Mouse (Mus musculus) layer of hippocampus, adult 8-10 months (tissue): Measurements from ENCODE around the gene Cib1. TPM values are rescaled to one million over a fixed set of nuclear protein-coding genes. Genes with fewer than 3 reads are reported as not detected.
A peak's percentile ranks its signal among the peaks of the same experiment; 100 is the strongest.

Experiments used
- DNase-seq, 2 experiments: peaks; one replicate each; pipeline ENCODE4 v3.0.0; 2022; ENCODE audit warnings: low spot score in 2 of 2
- total RNA-seq, 4 experiments: library from RNA; stranded (reverse); gene quantifications; 2 replicates each; pipeline ENCODE4 v1.2.4; 2022

Cib1 gene
- total RNA-seq, 4 experiments from 2014 or later: 20.3 to 31.5 (median 25.9) TPM

DNA sequence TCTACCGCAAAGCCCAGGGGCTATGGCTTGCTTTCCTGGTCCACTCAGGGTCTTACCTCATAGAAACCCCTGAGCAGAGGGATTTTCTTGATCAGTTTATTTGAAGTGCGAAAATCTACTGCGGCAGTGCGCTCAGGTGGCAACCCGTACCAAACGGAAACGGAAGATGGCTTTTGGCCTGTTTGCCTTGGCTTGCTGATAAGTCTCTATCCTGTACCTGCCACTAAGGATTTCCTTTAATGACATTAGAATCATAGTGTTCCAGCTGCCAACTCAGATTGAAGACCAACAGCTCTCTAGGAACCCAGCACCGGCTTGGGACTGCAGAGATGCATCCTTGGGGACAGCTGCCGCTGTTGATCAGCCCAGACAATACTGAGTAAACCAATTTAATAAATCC is 1.2 kb upstream of the Cib1 start:
- DNase-seq: no peak

DNA sequence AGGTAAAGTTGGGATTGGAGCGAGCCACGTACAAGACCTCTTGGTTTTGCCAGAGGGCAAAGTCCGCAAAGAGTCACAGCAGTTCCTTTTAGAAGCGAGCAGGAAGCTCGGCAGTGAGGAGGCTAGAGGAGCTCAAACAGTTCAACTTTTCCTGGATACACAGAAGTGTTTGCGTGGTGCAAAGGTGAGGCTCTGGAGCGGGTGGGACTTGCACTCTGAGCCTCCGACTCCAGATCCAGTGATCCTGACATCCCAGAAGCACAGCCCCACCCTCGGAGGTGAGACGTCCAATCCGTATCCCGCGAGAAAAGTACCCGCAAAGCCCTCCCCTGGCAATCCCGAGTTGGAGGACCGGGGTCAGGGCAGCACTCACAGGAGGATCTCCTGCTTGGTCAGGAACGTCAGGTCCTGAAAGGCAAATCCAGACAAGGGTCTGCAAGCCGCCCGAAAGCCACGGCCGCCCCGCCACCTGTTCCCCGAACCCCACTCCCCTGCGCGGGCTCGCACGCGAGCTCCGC is 583 bp downstream of the Cib1 start:
- DNase-seq: no peak

DNA sequence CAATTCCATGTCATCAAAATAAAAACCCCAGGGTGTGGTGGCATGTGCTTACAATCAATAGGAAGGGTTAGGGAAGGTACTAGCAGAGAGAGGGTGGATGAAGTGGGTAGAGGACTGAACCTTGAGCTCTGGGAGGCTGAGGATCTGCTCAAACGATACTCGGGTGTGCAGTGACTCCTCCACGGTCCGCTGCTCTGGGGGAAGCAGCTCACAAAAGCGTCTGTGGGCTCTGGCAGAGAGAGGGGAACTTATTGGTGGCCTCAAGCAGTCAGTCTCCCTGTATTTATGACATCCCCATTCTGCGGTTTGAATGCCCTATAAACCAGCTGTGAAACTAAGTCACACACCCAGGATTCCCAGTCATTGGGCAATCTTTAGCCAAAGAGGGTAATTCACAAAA is 2.4 kb downstream of the Cib1 start:
- DNase-seq: no peak

DNA sequence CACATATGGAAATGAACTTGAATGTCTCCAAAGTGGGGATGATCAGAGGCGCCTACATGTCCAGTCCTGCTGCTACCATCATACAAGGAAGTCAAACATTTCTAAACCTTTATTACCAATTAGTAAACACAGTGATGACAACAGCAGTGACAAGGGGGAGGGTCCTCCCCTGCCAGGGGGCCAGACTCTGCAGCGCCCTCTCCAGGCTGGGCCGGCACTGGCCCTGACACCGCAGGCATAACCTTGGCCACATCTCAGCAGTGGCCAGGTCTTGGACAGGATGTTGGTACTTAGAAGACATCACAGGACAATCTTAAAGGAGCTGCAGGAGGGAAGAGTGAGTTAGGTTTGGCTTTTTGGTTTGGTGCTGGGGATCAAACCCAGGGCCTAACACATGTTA is 5.5 kb downstream of the Cib1 start:
- DNase-seq: no peak

DNA sequence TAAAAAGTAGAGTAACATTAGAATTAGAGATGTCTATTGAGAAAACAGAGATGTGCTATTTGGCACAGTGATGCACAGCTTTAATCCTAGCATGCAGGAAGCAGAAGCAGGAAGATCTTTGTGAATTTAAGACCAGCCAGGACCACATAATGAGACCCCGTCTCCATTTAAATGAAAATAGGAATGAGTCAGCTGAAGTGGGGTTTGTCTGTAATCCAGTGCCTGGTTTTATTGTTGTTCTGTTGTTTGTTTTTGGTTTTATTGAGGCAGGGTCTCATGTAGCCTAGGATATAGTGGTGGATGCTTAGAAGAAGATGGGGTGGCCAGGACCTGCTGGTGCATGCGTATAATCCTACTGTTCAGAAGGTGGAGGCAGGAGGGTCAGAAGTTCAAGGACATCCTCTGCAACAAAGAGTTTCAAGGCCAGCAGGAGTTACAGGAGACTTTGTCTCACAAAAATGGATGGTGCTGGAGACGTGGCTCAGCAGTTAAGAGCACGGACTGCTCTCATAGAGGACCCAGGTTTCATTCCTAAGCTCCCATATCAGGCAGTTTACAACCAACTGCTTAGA is 11.3 kb downstream of the Cib1 start:
- DNase-seq: no peak

DNA sequence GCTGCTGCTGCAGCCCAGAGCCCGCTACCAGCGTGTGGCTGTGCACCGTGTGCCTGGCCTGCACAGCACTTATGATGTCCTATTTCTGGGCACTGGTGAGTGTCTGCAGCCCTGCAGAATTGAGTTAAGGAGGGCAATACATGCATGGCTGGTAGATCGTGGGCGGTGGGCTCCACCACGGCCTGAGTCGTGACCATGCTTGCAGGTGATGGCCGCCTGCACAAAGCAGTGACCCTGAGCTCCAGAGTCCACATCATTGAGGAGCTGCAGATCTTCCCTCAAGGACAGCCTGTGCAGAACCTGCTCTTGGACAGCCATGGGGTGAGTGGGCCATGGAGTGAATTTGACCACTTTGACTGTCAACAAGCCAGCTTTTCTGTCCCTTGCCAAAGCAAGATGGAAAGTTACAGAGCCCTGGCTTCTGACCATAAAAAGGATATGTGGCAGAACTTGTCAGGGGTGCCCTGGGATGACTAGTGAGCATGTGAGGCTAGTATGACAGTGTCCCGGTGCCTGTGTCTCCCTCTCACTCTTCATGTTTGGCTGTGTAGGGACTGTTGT is 12.3 kb downstream of the Cib1 start:
- DNase-seq: no peak

DNA sequence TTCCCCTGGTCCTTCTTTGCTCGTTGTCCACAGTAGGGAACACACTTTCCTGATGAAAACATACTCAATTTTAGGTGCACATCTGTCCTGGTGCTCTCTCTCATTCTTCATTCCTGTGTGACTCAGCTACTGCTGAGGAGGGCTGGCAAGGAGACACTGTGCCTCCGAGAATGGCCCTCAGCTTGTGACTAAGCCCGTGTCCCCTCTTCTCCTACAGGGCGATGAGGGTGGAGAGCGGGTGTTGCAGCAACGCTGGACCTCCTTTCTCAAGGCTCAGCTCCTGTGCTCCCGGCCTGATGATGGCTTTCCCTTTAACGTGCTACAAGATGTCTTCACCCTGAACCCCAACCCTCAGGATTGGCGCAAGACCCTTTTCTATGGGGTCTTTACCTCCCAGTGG is 13.9 kb downstream of the Cib1 start:
- DNase-seq: no peak

DNA sequence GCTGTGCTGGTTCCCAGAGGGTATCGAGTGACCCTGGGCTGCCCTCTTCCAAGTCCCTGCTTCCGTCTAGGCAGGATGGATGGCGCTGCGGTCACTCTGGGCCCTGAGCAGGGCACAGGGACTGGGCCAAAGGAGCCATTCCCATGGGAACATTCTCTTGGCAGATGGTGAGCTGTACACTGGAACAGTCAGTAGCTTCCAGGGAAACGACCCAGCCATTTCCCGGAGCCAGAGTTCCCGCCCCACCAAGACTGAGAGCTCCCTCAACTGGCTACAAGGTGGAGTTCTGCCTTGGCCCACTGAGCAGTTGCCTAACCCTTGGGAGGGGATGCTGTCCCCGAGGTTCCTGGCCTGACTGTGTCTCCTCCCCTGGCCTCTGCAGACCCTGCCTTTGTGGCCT is 16.0 kb downstream of the Cib1 start:
- peak; percentile 54 to 64 for DNase-seq

DNA sequence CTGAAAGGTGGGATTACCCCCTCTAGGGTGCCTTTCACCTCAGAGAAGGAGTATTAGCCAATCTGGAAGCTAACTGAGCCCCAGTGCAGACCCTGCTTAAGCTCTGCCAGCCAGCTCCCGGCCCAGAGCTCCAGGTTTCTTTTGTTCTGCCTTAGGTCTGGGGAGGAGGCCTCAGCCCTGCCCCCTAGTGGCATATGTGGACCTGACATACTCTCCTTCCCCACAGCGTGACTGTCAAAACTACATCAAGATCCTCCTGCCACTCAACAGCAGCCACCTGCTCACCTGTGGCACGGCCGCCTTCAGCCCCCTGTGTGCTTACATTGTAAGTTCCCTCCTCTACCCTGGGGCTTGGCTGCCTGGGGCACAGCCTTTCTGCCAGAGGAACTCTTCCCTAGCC is 17.2 kb downstream of the Cib1 start:
- DNase-seq: peak in 1 of 2 experiments; percentile 74

DNA sequence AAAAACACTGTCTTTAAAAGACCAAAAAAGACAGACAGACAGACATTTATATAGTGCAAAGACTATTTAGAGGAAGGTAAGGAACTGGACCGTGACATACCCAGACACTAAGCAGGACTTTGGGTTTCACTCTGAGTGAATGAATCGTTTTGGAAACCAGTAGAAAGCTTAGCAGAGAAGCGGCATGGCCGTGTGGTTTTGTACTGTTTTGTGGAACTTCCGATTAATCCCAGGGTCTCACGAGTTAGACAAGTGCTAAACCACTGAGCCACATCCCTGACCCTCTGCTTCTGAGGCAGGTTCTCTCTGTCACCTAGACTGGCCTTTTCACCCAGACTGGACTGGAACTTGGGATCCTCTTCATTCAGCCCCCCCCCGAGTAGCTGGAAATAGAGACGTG is 18.2 kb downstream of the Cib1 start:
- DNase-seq: no peak

DNA sequence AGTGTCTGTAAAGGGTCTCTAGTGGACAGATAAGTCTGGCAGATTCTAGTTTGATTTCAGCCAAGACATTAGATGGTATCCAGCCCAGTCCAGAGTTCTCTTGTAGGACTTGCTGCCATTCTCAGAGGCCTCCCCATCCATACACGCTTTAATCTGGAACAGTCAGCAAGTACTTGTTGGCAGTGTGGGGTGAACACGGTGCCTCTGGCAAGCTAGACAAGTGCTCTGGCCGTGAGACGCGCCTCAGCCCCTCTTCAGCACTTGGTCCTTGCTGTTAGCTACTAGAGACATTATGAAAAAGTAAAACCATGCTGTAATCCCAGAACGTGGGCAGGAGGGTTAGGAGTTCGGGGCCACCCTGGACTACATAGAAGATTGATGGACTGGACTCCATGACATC is 19.0 kb downstream of the Cib1 start:
- no peak for DNase-seq

DNA sequence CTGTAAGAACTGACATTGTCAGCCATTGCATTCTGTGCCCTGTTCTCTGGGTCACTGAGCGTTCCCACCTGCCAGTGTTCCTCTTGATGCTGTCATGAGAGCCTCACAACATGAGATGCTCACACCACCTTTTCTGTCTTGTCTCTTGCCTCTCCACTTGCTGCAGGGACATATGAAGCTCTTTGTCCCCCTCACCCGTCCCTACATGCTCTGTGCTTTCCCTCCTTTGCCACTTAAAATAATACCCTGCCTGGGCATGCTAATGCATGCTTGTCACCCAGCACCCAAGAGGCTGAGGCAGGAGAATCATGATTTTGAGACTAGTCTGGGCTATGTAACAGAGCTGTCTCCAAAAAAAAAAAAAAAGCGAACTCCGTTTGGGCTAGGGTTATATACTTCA is 21.6 kb downstream of the Cib1 start:
- no peak for DNase-seq

DNA sequence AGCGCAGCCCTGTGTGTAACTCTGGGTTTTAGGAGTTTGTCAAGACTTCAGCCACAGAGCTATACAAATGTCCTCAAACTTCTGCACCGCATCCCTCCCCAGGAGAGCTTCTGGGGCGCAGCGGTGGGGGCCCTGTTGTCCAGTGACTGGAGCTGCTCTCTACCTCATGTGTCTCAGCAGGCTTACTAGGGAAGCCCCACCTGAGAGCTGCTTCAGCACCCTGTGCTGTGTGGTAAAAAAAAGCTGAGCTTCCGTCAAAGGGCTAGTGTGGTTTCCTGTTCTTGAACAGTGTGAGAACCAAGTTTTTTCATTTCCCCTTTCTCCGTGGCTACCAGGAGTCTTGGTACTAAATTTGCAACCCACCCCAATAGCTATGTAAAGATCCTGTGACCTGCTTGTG is 22.9 kb downstream of the Cib1 start:
- no peak for DNase-seq

DNA sequence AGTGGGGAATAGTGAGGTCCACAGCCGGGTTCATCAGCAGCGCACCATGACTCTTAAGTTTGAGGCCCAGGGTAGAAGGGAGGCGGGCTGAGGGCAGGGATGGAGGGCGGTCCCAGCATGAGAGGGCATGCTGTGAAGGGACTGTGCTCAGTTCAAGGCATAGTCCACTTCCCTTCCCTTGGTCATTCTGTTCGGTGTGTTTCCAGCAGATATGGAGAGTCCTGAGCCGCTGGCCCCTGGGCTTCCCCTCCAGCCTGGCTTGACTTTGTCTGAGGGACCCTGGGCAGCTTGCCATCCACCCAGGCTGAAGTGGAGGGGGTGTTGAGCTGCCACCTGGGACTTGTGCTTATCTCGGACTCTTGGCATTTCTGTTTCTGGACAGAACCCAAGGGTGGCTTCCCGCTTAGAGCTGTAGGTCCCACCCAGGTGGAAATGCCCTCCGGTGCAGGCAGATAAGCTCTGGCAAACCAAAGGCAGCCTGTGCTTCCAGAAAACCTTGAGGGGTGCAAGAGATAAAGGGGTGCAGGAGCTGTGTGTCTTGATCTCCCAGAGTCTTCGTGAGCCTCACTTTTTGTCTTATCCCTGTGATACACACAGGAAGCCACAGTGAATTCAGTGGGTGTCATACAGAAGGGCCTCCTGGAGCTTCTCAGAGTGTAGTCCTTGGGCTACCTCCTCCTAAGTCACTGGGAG is 23.7 kb downstream of the Cib1 start:
- DNase-seq: no peak

DNA sequence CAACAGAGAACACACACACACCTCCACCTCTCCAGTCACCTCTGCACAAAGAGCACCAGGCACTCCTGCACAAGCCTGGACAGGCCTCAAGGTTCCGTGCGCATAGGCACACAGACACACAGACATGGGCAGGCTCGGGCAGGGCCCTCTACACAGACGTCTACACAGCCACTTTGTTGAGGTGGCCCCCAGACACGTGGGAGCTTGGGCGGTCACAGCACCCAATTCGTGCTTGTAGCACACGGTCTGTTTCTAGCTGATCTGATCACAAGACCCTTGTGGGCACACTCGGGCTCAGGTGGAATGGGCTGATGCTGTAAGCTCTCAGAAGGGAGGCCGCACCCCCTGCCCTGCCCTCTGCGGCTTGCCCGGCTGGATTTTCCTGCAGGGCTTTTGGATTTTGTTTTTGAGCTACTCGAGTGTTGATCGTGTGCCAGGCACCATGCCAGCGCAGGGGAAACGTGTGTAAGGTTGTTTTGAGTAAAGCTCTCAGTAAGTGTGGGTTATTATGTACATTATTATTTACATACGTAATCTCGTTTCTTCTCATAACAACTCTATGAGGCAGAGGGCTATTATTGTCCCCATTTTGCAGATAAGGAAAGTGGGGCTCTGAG is 24.5 kb downstream of the Cib1 start:
- no peak for DNase-seq

DNA sequence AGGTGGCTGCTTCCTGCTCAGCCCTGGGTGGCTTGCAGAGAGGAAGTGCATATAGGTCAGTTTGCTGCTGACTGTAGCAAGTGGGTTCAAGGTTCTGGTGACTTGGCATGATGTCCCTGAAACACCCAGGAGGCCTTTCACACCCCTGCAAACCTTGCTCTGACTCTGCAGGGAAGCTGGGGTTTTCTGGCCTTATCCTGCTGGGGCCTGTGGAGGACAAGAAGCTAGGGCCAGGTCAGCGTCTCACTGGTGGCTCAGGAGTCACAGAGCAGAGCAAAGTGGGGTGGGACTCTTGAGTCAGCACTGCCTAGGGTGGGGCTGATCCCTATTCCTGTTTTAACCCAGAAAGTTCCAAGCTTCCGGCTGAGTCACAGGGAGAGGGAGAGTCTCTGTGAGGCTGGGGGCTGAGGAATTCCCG is 25.3 kb downstream of the Cib1 start:
- no peak for DNase-seq

DNA sequence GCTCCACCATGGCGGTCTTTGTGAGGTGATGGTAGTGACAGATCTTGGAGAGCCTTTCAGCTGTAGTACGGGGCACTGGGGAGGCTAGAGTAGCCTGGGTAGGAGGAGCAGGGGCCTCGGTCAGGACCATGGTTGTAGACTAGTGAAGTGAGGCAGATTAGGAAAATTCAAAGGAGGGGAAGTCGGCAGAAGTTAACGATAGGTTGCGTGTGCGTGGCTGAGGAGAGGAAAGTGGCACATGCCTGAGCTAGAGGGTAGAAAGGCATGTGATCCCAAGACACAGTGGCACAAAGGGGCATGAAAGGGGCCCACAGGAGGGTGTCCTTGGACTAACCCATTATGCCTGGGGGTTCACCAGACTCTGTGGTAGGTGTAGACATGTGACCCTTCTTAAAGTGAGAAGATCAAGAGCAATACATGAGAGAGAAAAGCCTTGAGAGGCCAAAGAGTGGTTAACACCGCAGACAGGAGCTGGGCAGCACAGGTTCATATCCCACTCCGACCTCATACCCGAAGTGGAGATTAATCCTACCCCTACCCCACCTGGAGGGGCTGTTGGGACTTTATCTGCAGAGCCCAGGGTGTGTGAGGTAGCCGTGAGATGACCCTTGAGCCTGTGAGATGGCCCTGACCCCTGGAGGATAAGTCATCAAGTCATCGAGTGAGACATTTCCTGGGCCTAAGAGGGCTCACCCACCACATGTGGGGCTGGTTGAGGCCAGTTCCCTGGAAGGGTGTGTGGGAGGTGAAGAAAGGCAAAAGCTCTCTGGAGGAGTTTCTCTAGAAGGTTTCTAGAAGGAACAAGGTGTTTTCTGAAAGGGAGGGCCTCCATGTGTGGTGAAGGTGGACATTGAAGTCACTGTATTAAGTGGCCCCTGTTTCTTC is 26.7 kb downstream of the Cib1 start:
- DNase-seq: no peak

DNA sequence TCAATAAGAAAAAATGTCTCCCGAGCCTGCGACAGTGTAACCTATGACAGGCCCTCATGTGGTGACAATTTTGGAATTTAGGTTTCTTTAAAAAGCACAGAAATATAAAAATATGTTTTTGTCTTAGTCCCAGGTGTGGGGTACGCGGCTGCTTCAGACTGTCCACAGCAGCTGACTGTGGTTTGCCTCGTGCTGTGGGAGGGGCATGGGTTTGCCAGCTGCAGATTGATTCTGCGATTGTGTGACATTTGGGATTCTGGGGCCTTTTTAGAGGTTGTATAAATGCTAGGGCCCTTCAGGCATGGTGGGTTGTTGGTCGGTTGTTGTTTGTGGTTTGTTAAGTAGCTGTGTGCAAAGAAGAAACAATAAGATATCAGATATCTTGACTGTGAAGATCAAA is 27.7 kb downstream of the Cib1 start:
- no peak for DNase-seq

DNA sequence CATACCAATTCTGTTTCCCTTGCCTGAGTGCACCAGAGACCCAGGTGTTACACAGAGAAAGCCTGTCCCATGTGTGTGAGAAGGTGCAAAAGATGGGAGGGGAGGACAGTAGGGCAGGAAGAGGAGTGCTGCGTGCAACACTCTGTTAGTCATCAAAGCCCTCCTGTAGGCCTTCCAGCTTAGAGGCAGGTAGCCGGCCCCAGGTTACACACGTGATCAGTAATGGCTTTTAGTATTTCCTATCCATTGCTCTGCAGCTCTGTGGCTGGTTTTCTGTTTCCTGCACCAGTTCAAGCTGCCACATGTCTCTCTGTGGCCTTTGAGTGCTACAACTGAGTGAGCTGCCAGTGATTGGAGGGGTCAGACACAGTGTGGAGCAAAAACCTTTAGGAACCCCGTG is 28.3 kb downstream of the Cib1 start:
- no peak for DNase-seq

DNA sequence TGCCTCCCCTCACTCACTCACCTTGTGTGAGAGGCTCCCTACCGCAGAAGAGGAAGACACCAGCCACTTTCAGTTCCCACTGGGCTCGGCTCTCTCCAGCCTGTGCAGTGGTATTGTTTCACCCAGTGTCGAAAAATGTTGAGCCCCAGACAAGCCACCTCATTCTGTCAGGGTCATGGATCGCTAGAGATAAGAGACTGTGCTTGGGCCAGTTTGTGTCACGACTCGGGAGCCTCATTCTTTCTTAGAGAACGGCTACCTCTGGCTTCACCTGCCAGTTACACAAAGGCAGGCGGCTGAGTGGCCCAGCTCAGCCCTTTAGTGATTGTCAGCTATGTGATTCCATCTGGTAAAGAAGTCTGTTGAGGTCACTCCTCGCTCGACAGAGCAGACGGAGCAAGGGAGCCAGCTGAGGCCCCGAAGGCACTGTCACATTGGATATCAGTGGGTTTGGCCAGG is 28.9 kb downstream of the Cib1 start:
- no peak for DNase-seq

DNA sequence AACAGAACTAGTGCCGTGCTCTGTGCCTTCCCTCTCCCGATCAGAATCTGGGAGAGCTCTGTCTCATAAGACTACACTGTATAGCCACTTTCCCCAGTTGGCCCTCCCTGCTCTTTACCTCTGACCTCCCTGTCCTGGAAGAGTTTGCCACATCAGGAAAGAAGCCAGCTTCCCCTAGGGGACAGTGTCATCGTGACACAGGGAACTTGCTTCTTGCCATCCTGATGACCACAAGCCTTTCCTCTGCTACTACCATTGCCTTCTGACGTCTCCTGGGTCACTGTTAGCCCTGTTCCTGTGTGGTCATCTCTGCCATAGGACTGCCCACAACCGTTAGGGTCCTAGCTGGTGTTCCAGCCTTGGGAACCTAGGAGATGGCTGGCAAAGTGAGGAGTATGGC is 29.7 kb downstream of the Cib1 start:
- DNase-seq: no peak
